Comparison of ENCODE assay signal across 8 mouse cellular contexts in the genomic region with DNA sequence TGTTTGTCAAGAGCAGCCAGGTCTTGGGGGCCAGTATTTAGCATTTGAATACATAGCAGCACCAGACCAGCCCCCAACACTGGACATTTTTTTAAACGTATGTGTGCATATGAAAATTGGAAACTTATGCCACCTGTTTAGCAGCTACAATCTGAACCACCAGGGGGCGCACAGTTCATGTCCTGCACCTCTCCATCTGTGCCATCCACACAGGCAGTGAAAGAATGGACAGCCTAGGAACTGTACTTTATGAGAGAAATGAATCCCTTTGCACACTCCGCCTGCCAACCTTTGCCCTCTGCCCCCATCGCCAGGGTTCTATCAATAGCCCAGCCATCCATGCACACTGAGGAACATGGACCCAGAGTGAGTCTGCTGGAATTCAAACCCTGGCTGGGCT. TPM values are rescaled to one million over a fixed set of nuclear protein-coding genes. Genes with fewer than 3 reads are reported as not detected.
A peak's percentile ranks its signal among the peaks of the same experiment; 100 is the strongest.
DNase-seq lines count a peak whose midpoint lies in the region; ATAC-seq and TF ChIP-seq lines count a peak whose summit lies in the region.
"Had no signal": no experiment of that assay in that cellular context is flagged by ENCODE, and none has a peak within 500 bp of the region (broad histone marks: within the 10 kb centered on the region; RNA-seq: fewer than 3 reads in every experiment).

No protein-coding gene starts in this region.

- H3K36me3 ChIP-seq in forebrain, embryonic 14.5 days (ENCODE audit: control insufficient read depth, insufficient read depth, low read length): no peaks in the 10 kb centered on the region; the same call in 1 of the 2 replicates
- H3K36me3 ChIP-seq in spleen, adult 2 months (ENCODE audit: control insufficient read depth, insufficient read depth, low read length): peaks cover 4% of the 10 kb centered on the region; the same call in 1 of the 2 replicates

- H3K27me3 ChIP-seq in forebrain, embryonic 14.5 days (replicated peaks; ENCODE audit: control insufficient read depth, insufficient read depth, low read length): no peaks in the 10 kb centered on the region
- no peaks in the 10 kb centered on the region for H3K27me3 ChIP-seq in spleen, adult 2 months (ENCODE audit: control insufficient read depth, insufficient read depth, low read length)

- no peaks in the 10 kb centered on the region for H3K9me3 ChIP-seq in forebrain, embryonic 14.5 days (replicated peaks; ENCODE audit: control insufficient read depth, low read length)

- DNase-seq in B cell, adult 2 months: peak; percentile 92
- peak; percentile 50 to 67 for DNase-seq in CD8-positive naive resting alpha-beta T cell, adult 2 months (ENCODE audit: low read depth in 2 of 2, low spot score in 2 of 2)
- peak; percentile 42 for DNase-seq in c-Kit-negative CD71-positive TER-119-positive erythroid progenitor cells, embryonic 14.5 days (ENCODE audit: low read depth, low spot score)
- peak; percentile 43 for DNase-seq in forebrain, embryonic 14.5 days (ENCODE audit: low spot score)
- peak; percentile 49 to 78 for DNase-seq in kidney, postnatal 25 days
- peak; percentile 41 to 77 for DNase-seq in spleen, adult 2 months (ENCODE audit: low read depth in 1 of 2, low spot score in 2 of 2)

- TF ChIP-seq POLR2A in spleen, adult 2 months (IDR thresholded peaks at IDR 0.05; ENCODE audit: low read depth, low read length): no peak

- H3K9ac ChIP-seq in forebrain, embryonic 14.5 days (ENCODE audit: low read length): no peak overlapping the region

- ATAC-seq in forebrain, embryonic 14.5 days: peak; percentile 55; the same call in 1 of the 2 replicates
- peak; percentile 59 for ATAC-seq in megakaryocyte progenitor cell, adult 5-6 weeks (replicated peaks; ENCODE audit: poor library complexity)

- H3K4me2 ChIP-seq in forebrain, embryonic 14.5 days (ENCODE audit: low read length): no peak overlapping the region

- 50% methylated on average over 4 of the region's 4 CpGs for WGBS in forebrain, embryonic 14.5 days
- 40% methylated on average over 4 of the region's 4 CpGs for WGBS in spleen, adult 2 months

- H3K4me3 ChIP-seq in forebrain, embryonic 14.5 days (ENCODE audit: low read depth, low read length): no peak overlapping the region
- H3K4me3 ChIP-seq in spleen, adult 2 months (ENCODE audit: extremely low read depth, insufficient read depth, insufficient read length): no peak overlapping the region

- peak; percentile 73; the same call in 1 of the 2 replicates for TF ChIP-seq CTCF in spleen, adult 2 months (IDR thresholded peaks at IDR 0.05; ENCODE audit: extremely low read depth, insufficient read depth, insufficient read length, insufficient replicate concordance)

- H3K4me1 ChIP-seq in forebrain, embryonic 14.5 days (ENCODE audit: control insufficient read depth, insufficient read depth, low read length): no peaks in the 10 kb centered on the region
- H3K4me1 ChIP-seq in spleen, adult 2 months (ENCODE audit: control insufficient read depth, insufficient read depth, insufficient read length): peaks cover 11% of the 10 kb centered on the region; the same call in 1 of the 2 replicates

- H3K27ac ChIP-seq in forebrain, embryonic 14.5 days (ENCODE audit: low read depth, low read length): no peak overlapping the region
- H3K27ac ChIP-seq in spleen, adult 2 months (ENCODE audit: insufficient read depth, low read length): no peak overlapping the region

RNA-seq across cellular contexts. Expression of gene Serpinb1a, which starts 23.0 kb away (rescaled TPM):
- polyA plus RNA-seq in forebrain, embryonic 14.5 days (2014; fragmentation: Nextera tagmentation; extraction: Ambion mirVana): 0.93 and 1.9 TPM in 2 replicates
- 432 and 510 TPM in 2 replicates for total RNA-seq in megakaryocyte progenitor cell, adult 5-6 weeks (2015)
- total RNA-seq in megakaryocyte progenitor cell, adult 5-6 weeks (2017): 500 and 560 TPM in 2 replicates
- 24.6 and 30.2 TPM in 2 replicates for polyA plus RNA-seq in spleen, adult 2 months (2012; rRNA removed)

RNA-seq across cellular contexts. Expression of gene D930007J09Rik, which starts 25.3 kb away (rescaled TPM):
- not detected in 2 replicates for polyA plus RNA-seq in forebrain, embryonic 14.5 days (2014; fragmentation: Nextera tagmentation; extraction: Ambion mirVana)
- not detected in 2 replicates for total RNA-seq in megakaryocyte progenitor cell, adult 5-6 weeks (2015)
- total RNA-seq in megakaryocyte progenitor cell, adult 5-6 weeks (2017): not detected in 2 replicates
- not detected in 2 replicates for polyA plus RNA-seq in spleen, adult 2 months (2012; rRNA removed)
- polyA plus RNA-seq: heart, embryonic 16.5 days had no signal

RNA-seq across cellular contexts. Expression of gene Wrnip1, which starts 26.1 kb away (rescaled TPM):
- 19.1 and 22.5 TPM in 2 replicates for polyA plus RNA-seq in forebrain, embryonic 14.5 days (2014; fragmentation: Nextera tagmentation; extraction: Ambion mirVana)
- total RNA-seq in megakaryocyte progenitor cell, adult 5-6 weeks (2015): 14.6 and 18.2 TPM in 2 replicates
- 32.3 and 39.6 TPM in 2 replicates for total RNA-seq in megakaryocyte progenitor cell, adult 5-6 weeks (2017)
- 26.6 and 37.1 TPM in 2 replicates for polyA plus RNA-seq in spleen, adult 2 months (2012; rRNA removed)

RNA-seq across cellular contexts. Expression of gene Mylk4, which starts 44.2 kb away (rescaled TPM):
- polyA plus RNA-seq in forebrain, embryonic 14.5 days (2014; fragmentation: Nextera tagmentation; extraction: Ambion mirVana): 0.07 TPM in 1 of 2 replicates, not detected in the other
- total RNA-seq in megakaryocyte progenitor cell, adult 5-6 weeks (2015): not detected in 2 replicates
- total RNA-seq in megakaryocyte progenitor cell, adult 5-6 weeks (2017): not detected in 2 replicates
- not detected in 2 replicates for polyA plus RNA-seq in spleen, adult 2 months (2012; rRNA removed)

Comparison
In these comparisons a context has a peak if more than half of its experiments do, and no peak if none do; other contexts are left out.
1. DNase-seq: peak in every context shown above with its lines; median percentile 92 in B cell, adult 2 months; 64 in kidney, postnatal 25 days; 59 in spleen, adult 2 months; 58 in CD8-positive naive resting alpha-beta T cell, adult 2 months; 43 in forebrain, embryonic 14.5 days; 42 in c-Kit-negative CD71-positive TER-119-positive erythroid progenitor cells, embryonic 14.5 days.